Mouse (Mus musculus) layer of hippocampus, adult 2 months (tissue): Measurements from ENCODE around the gene Pip5k1c. TPM values are rescaled to one million over a fixed set of nuclear protein-coding genes. Genes with fewer than 3 reads are reported as not detected.

Experiments
- DNase-seq, 2 experiments: peaks; one replicate each; pipeline ENCODE4 v3.0.0; 2022; ENCODE audit warnings: low spot score in 2 of 2
- H3K27ac ChIP-seq: fragments of 200-600 bp; 2 replicates; pipeline ENCODE4 v1.8.1; 2022
- H3K4me3 ChIP-seq: fragments of 200-600 bp; 2 replicates; pipeline ENCODE4 v1.8.1; 2022; ENCODE audit warnings: mild to moderate bottlenecking
- CTCF ChIP-seq: fragments of 200-600 bp; conservative IDR thresholded peaks from 2 replicates; pipeline ENCODE4 v1.8.1; 2022; ENCODE audit warnings: antibody characterized with exemption, mild to moderate bottlenecking, moderate library complexity
- total RNA-seq, 2 experiments: library from RNA; stranded (reverse); gene quantifications; 2 replicates each; pipeline ENCODE4 v1.2.3; 2021

The Pip5k1c gene
- total RNA-seq, 2 experiments from 2014 or later = 308 to 314 TPM

GRCm38 (mm10) chr10:81323791-81324530 is 31.2 kb downstream of the Pip5k1c start:
- Histone ChIP-seq H3K27ac (no peak overlapping the region), H3K4me3 (no peak overlapping the region)
- TF ChIP-seq CTCF = no peak
- no peak for DNase-seq

GRCm38 (mm10) chr10:81325176-81325575 is 32.4 kb downstream of the Pip5k1c start:
- H3K27ac ChIP-seq = no peak overlapping the region
- DNase-seq = no peak
- no peak overlapping the region for H3K4me3 ChIP-seq
- no peak for TF ChIP-seq CTCF

DNA sequence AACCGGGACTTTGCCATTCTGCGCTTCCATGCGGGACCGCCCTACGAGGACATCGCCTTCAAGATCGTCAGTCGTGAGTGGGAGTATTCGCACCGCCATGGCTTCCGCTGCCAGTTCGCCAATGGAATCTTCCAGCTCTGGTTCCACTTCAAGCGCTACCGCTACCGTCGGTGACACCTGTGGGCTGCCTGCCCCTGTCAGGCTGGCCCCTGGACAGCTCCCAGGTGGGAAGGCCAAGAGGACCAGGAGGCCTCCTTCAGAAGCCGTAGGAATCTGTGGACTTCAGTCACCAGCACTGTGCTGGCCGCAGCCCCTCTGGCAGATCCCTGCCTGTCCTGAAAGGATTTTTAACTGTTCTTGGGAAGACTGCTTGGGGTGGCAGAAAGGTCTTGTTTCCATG is 33.0 kb downstream of the Pip5k1c start:
- DNase-seq = no peak
- no peak for TF ChIP-seq CTCF
- Histone ChIP-seq H3K4me3 (no peak overlapping the region), H3K27ac (peak overlapping the region; percentile 83)

DNA sequence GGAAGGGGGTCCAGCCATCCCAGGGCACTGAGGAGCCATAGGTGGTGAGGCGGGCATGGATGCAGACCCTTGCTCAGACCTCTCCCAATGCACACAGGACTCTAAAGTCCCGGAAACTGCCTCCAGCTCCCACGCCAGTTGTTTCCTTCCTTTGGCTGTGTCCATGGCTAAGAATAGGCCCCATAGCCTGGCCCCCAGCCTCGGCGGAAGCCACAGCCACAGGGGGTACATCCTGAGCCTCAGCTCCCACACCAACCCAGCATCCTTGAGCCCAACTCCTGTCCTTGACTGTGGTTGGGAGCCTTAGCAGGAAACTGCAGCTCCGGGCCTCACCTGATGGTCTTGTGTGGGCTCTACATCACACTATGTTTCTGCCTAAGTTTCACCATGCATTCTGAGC is 34.1 kb downstream of the Pip5k1c start:
- DNase-seq = no peak
- TF ChIP-seq CTCF = no peak
- Histone ChIP-seq H3K27ac (peak overlapping the region; percentile 83), H3K4me3 (no peak overlapping the region)

- TF ChIP-seq CTCF = no peak
- Histone ChIP-seq H3K27ac (peak overlapping the region; percentile 69), H3K4me3 (no peak overlapping the region)
- no peak for DNase-seq
These were observed 35.2 kb downstream of the Pip5k1c start for GRCm38 (mm10) chr10:81327959-81328358.

GRCm38 (mm10) chr10:81328386-81328785 is 35.6 kb downstream of the Pip5k1c start, which contains the start of gene Tbxa2r:
Tbxa2r (plus strand) TSS chr10:81328731.
- H3K27ac ChIP-seq = peak within 1 kb of the TSS; percentile 69

GRCm38 (mm10) chr10:81329194-81329975 is 36.6 kb downstream of the Pip5k1c start:
- Histone ChIP-seq H3K27ac (peak overlapping the region; percentile 46; the same call in 1 of the 2 replicates), H3K4me3 (no peak overlapping the region)
- no peak for DNase-seq
- no peak for TF ChIP-seq CTCF

More at GRCm38 (mm10) chr10:81328386-81328785, 35.6 kb downstream of the Pip5k1c start, which contains the start of gene Tbxa2r:
- no peak within 1 kb of the TSS for H3K4me3 ChIP-seq
- no peak for TF ChIP-seq CTCF
- DNase-seq = no peak

- DNase-seq = no peak
- TF ChIP-seq CTCF = no peak
- Histone ChIP-seq H3K27ac (peak overlapping the region; percentile 46; the same call in 1 of the 2 replicates), H3K4me3 (no peak overlapping the region)
These were observed 37.2 kb downstream of the Pip5k1c start for GRCm38 (mm10) chr10:81330007-81330406.

GRCm38 (mm10) chr10:81332277-81332676 is 39.5 kb downstream of the Pip5k1c start:
- no peak overlapping the region for H3K27ac ChIP-seq
- DNase-seq = no peak
- TF ChIP-seq CTCF = no peak
- no peak overlapping the region for H3K4me3 ChIP-seq

GRCm38 (mm10) chr10:81334324-81334723 is 41.6 kb downstream of the Pip5k1c start:
- DNase-seq = no peak
- no peak overlapping the region for H3K27ac ChIP-seq
- TF ChIP-seq CTCF = no peak
- H3K4me3 ChIP-seq = no peak overlapping the region

DNA sequence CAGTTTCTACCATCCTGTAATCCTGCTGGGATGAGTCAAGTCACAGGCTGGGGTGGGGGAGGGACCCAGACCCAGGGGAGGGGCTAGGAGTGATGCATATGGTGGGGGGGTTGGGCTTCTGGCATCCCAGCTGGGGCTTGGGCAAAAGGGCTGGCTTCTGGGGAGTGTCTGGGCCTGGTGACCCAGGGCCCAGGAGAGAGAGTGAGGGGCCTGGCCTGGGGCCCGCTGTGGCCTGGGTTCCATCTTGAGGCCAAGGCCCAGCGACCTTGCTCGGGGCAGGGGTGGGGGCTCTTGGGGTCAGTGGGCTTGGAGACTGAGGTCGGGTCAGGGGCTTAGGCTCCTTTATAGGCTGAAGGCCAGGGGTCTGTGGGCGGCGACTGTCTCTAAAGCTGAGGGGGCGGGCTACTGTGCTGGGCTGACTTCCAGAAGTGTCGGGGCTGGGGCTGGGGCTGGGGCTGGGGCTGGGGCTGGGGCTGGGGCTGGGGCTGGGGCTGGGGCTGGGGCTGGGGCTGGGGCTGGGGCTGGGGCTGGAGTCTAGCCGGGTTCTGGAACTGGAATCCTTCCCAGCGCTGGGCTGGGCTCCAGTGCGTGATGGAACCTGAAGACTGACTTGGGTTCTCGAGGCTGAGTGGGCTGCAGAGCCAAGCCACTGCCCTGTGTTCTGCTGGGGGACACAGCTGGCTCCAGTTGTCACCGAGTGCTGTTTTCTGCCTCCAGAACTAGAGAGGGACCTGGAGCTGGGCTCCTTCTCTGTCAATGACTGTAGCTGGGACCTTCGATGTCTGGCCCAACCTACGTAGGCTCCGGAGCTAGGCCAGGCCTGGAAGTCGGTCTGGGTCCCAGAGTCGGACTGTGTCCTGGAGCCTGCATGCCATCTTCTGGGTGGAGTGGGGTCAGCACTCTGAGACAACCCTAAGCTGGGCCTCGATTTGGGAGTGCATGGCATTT is 42.9 kb downstream of the Pip5k1c start:
- TF ChIP-seq CTCF = no peak
- Histone ChIP-seq H3K27ac (no peak overlapping the region), H3K4me3 (no peak overlapping the region)
- no peak for DNase-seq

GRCm38 (mm10) chr10:81336558-81336957 is 43.8 kb downstream of the Pip5k1c start:
- H3K27ac ChIP-seq = no peak overlapping the region
- H3K4me3 ChIP-seq = no peak overlapping the region
- no peak for TF ChIP-seq CTCF
- no peak for DNase-seq
